Mouse (Mus musculus) cerebellum, adult 8-10 months (tissue): Measurements from ENCODE around the gene Apc2.
"Not testable (repeated sequence)": the region's sequence is repeated elsewhere in the genome, so short reads cannot be mapped to it uniquely, and the experiment has no call there.

Experiments used
- DNase-seq: peaks from one replicate; pipeline ENCODE4 v3.0.0; 2022

The Apc2 gene

DNA sequence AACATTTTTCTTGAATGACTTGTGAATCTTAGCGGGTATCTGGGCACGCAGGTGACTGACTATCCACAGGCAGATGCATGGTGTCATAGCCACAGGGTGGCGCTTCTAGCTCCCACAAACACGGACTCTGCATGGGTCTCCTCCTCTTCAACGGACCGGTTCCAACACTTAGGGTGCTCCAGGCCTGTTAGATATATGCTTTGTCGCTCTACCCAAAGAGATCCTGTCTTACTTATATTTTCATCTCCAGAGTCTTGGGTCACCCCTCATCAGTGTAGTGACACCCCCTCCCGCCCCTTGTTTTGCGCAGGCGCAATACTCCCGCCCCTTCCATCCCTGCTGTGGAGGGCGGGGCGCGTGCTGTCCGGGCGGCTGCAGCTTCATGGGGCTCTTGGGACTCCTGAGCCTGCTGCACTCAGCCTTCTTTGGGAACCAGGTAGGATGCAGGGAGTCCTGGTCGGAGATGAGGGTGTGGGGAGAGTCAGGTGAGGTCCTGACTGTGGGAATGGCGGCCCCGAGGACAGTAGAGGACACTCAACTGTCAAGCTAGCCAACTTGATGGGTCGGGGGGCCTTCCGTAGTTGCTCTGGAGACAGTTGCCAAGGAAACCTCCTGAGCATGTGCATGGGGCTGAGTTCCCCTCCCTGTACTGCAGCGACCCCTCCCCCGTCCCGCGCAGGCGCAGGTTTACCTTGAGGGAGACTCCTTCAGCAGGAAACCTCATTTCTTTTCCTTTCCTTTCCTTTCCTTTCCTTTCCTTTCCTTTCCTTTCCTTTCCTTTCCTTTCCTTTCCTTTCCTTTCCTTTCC lies at the start of gene Apc2:
TSS of gene Apc2 (plus strand) at position 360 of the 808 bp plus-strand sequence.
- DNase-seq, result peak; percentile 86

DNA sequence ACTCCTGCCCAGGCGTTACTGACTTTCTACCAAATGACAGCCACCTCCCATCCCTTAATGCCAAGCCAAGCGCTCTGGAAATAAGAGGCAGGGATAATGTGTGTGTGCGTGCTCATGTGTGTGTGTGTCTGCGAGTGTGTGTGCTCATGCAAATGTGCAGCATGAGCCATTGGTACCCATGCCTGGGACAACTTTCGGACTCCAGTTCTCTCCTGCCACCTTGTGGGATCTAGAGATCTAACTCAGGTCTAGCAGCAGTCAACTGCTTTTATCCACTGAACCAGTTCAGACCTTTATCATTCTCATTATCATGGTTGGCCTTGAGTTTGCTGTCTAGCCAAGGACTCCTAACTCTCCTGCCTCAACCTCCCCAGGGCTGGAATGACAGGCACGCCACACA lies 47.9 kb upstream of the Apc2 start:
- DNase-seq, result no peak

DNA sequence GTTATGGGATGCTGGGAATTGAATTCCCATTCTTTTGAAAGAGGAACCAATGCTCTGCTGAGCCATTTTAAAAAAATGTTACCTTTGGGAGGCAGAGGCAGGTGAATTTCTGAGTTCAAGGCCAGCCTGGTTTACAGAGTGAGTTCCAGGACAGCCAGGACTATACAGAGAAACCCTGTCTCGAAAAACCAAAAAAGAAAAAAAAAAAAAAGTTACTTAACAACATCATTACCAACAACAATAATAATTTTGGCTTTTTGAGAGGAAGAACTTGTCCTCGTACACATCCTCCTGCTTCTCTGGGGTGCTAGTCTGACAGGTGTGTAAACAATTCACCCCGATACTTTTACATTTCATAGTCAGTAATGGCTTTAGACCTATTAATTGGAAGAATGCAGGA lies 47.3 kb upstream of the Apc2 start:
- not testable (repeated sequence) for DNase-seq

DNA sequence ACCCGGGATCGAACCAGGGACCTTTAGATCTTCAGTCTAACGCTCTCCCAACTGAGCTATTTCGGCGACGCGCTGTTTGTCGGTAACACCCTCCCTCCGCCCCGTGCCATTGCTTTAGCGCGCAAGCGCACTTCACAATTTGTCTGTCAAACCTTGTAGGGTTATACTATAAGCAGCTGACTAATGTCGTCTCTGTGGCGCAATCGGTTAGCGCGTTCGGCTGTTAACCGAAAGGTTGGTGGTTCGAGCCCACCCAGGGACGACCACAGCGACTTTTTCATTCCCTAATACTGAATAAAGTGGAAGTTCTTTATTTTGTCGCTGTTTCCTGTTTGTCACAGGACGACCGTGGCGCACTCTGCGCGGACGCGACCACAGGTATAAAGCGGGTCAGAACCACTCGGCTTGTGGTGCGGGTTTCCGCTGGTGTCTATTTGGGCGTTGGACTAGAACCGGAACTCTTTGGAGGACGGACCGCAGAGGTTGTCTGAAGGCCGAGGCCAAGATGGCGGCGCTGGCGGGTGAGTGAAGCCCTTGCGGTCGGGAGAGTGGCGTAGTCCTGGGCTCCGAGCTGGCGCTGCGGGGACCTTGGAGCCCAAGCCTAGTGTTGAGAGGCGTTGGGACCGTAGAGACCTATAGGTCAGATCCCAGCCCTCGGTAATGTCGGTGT lies 46.7 kb upstream of the Apc2 start, which contains the start of gene Ndufs7:
TSS of gene Ndufs7 (plus strand) at position 151 of the 670 bp plus-strand sequence.
- peak; percentile 98 for DNase-seq

DNA sequence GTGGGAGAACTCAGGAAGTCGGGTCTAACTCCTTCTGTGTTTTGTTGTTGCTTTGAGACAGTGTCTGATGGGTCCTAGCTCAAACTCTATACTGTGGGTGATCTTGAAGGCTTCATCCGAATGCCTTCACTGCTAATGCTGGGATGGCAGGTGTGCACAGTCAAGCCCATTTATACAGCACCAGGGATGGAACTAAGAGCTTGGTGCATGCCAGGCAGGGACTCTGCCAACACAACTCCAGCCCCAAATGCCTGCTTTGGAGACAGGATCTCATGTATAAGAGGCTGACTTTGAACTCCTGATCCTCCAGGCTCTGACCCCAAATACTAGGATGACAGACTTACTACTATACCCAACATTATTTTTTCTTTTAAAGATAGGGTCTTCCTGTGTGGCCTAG lies 45.7 kb upstream of the Apc2 start:
- DNase-seq, result no peak

DNA sequence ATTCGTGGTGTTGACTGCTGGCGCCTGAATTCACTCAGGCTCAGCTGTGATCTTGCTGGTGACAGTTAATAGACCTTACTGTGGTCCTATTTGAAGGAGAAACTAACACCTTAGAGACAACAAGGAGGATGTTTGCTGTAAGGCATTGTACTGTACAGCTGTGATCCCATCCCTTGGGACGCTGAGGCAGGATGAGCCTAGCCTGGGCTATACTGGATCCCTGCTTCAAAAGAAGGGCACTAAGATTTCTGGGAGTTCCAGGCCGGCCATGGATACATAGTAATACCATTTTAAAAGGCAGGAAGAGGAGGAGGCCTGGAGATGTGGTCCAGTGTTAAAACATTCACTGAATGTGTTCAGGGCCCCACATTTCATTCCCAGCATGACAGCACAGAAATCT lies 45.2 kb upstream of the Apc2 start:
- no peak for DNase-seq

DNA sequence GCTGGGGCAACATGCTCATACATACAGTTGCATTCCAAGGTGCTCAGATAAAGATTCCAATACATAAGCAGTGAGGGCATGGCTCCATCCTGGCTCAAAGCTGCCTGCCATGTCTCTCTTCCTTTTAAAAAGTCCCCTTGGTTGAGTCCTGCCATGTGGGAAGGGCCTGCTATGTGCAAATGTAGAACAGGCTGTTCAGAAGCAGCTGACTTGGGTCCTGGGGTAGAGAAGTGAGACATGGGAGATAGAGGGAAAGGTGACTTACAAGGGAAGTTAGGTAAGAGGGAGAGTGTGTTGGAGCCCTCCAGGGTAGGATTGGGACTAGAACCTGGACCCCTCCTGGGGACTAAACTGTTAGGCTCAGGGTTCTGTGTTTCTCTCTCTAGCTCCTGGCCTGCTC lies 43.8 kb upstream of the Apc2 start:
- no peak for DNase-seq

DNA sequence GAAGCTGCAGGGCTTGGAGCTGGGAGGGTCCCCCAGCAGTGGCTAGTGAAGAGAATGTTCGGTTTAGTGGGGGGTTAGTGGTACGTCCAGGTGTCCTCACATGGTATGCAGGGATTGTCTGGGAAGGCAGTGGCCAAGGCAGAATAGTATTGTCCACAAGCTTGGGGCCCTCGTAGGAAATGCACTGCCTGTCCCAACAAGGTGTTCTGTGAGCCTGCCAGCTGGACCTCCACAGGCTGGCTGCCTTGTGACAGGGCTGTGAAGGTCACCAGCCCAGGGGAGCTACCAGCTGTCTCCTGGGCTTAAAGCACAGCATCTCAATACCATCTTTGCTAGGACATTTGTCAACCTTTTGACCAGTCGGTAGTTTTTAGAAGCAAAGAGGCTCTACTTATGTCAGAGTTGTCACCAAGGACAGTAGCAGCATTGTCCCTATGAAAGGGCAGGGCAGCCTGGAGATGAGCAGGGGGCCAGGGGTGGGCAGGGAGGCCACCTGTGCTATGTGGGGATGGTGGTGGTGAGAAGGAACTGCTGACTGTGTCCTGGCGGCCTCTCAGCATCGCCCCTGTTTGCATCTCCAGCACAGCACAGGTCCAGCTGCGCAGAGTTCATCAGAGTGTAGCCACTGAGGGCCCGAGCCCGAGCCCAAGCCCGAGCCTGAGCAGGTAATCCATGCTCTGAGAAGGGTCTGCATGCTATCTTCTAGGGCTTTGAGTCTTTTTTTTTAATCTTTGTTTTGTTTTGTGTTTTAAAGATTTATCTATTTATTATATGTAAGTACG lies 43.1 kb upstream of the Apc2 start:
- DNase-seq, result no peak

DNA sequence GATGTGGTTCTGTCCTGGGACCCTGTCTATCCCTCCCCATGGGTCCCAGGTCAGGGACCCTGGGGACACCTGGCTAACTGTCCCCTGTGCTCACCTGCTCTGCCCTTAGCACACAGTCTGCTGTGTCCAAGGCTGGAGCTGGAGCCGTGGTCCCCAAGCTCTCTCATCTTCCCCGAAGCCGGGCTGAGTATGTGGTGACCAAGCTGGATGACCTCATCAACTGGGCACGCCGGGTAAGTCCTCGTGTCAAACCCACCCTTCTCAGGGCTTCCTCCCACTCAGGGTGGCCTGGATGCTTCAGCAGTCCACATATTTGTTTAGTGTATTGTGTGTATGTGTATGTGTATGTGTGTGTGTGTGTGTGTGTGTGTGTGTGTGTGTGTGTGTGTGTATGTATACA lies 42.2 kb upstream of the Apc2 start:
- no peak for DNase-seq

DNA sequence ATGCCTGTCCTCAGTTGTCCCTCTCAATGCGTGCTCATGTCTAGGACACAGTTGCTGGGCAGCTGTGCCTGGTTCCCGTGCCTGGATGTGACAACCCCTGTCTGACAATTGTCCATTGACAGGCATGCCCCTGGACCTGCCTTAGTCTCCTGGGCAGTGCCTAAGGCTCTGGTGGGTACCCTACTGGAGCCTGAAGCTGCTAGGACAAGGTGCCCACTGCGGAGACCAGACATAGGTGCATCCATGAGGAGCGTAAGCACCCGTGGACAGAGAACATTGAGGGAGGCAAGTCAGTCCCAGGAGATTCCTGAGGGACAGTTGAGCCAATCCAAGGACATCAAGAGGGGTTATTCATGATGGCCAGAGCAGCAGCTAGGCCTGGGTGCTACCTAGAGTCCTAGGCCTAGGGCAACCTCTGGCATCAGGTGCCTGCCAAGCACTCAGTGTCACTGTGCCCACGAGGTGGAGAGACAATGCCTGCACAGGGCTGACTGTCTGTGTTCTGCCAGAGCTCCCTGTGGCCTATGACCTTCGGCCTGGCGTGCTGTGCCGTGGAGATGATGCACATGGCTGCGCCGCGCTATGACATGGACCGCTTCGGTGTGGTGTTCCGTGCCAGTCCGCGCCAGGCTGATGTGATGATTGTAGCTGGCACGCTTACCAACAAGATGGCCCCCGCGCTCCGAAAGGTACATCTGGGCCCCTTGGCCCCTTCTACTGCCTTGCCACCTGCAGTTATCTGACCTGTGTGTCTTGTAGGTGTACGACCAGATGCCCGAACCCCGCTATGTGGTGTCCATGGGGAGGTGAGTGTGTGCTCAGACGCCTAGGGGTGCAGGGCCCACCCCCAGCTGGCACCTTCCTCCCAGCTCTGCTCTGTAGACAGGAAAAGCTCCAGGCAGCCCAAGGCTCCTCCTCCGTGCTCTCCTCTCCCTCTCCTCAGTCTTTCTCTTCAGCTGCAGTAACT lies 41.2 kb upstream of the Apc2 start:
- no peak for DNase-seq

DNA sequence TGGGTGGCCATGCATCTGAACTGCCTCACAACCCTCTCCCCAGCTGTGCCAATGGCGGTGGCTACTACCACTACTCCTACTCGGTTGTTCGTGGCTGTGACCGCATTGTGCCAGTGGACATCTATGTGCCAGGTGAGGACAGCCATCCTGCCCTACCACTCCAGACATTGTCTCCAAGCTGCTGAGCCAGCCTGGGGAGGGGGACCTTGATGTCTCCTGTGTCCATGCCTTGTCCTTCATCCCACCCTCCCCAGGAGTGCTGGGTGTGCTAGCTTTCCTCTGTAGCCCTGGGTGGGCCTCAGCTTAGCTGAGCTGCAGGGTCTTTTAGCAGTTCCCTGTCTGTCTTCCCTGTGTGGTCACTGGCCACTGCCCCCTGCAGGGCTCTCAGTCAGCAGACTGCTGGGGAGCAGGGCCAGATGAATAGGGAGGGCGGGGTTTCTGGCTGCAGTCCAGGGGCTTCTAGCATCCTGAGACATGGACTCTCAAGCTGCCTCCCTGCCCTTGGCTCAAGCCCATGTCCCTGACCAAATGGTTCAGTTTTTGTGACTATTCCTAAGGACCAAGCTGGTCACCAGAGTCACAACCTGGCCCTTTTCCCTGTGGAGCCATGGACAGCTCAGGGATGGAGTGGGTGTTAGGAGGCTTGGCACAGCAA lies 39.8 kb upstream of the Apc2 start:
- DNase-seq, result no peak

DNA sequence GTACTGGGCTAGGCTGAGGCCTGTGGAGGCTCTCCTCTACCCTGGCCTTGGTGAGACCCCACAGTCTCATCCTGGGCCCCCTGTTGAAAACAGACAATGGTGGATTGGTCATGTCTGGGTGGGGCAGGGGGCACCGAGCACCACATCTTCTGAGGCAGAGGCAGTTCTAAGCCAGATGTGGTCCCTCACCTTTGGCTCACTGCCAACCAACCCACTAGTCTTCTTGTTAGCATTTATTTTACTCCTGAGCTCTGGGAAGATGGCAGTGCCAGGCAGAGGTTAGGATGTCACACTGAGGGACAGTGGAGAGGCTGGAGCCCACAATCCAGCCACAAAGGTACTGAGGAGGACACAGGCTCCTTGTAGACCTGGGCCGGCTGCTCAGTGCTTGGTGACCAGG lies 37.8 kb upstream of the Apc2 start:
- DNase-seq, result no peak

DNA sequence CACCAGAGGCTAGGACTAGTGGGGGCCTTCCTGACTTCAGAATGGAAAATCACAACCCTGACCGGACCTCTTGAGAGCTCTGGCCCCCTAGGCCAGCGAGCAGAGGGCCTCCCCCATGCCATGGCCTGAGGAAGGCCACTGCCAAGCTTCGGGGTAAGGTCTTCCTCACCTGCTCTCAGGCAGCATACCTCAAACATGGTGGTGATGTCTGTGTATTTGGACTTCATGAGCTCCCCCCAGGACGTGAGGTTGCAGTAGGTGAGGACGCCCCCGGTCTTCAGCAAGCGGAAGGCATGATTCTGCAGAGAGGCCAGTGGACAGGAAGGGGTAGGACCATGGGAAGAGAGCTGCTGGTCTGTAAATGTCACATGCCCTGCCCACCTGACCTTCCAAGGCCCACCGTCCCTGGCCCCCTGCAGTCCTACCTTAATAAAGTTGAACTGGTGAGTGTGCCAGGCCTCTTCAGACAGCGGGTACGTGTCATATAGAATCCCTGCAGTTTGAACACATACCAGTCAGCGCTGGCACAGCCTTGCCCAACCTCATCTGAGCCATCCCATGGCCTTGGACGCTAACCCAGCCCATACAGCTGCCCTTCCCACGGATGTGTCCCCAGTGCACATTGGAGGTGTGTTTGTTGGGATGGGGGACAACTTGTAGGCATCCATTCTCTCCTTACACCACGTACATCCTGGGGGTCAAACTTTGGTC lies 36.9 kb upstream of the Apc2 start:
- no peak for DNase-seq

DNA sequence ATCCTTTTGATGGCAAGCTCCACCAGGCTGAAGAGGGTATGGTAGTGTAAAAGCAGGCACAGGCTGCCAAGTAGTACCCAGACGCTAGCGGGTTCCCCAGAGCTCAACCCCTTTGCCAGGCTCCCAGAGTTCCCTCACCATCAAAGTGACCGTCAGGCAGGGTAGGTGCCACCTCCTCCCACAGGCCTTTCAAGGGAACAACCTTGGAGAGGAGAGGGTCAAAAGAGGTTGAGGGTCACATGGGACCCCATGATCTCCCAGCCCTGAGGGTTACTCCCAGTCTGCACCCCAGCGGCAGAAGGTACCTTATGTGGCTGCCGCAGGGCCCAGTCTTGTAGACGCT lies 36.3 kb upstream of the Apc2 start:
- no peak for DNase-seq

DNA sequence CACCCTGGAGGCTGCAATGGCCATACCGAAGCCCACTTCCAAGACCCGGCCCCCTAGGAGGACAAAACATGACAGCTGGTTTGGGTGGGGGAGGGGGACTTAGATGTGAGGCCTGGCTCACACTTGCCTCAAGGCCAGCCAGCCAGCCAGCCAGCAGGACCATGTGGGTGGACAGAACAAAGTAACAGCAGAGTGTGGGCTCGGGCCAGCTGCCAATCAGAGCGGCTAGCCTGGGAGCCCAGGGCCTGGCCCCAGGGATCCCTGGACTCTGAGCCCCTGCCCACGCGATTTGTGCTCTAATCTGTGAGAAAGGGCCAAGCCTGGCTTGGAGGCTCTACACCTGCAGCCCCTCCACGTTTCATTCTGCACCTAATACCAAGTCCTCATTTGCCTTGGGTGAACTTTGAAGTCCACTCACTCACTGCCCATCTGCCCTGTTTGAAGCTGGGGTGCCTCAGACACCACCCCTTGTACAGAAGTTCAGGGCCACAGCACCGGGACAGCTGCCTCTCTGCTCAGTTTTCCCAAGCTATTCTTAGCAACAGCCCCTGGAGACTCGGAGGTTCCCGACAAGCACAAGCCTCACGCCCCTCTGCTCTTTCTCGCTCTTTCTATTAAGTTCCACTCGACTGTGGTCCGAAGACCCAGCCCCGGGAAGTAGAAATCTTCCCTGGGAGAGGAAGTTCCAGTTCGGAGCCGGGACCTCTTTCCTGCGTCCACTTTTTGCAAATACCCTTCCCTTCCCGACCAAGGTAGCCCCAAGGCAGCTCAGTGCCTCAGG lies 35.7 kb upstream of the Apc2 start:
- DNase-seq, result peak; percentile 76

DNA sequence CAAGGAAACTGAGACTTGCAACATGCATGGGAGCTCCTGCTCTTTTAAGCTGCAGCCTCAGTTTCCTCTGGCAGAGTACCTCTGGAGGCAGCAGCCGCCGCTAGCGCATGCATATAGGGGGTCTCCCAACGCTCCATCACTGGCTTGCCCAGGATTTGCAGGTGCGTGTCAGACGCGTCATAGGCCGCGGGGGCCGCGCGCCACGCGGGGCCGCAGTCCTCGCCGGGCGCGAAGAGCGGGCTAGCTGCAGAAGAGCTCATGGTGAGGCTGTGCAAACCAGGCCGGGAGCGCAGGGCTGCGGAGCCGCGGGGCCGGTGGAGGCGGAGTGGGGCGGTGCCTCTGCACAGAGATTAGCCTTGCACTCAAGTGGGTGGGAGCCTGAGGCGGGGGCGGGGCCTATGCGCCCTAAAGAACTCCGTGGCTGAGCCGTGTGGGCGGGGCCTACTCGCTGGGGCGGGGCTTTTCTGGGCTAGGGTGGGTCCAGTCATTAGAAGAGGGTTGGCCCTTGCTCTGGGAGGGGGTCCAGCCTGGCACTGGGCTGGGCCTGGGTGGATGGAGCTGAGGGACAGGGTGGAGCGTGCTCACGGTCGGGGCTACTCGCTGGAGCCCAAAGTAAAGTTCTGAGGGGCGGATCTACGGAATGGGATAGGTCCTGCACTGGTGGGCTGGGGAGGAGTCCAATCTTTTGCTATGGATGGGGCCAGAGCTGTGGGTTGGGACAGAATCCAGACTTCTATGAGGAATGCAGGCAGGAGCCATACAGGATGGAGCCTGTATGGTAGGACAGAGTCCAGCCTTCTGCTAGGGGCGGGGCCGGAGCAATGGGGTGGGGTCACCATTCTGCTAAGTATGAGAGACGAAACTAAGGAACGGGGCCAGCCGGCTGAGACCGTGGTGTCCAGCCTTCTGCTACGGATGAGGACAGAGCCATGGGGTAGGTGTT lies 34.9 kb upstream of the Apc2 start, which contains the start of the genes Gamt and Dazap1:
TSS of gene Gamt (minus strand) at position 371 of the 943 bp plus-strand sequence.
TSS of gene Dazap1 (plus strand) at position 845 of the 943 bp plus-strand sequence.
- DNase-seq, result peak; percentile 92

DNA sequence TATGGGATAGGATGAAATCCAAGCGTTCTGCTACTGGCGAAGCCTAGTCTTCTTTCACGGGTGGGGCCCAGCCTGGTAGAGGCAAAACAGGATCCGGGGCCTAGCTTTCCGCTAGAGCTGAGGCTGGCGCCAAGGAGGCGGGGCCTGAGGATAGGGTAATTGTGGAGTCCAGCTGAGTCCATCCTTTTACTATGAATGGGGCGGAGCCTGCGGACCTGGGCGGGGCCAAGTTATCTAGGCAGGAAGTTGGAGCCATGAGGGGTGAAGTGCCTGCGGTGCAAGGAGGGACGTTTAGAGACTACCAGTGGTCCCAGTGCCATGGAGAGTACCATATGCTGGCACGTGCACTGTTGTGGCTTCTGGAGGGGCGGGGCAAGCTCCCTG lies 34.2 kb upstream of the Apc2 start:
- DNase-seq, result peak; percentile 87

DNA sequence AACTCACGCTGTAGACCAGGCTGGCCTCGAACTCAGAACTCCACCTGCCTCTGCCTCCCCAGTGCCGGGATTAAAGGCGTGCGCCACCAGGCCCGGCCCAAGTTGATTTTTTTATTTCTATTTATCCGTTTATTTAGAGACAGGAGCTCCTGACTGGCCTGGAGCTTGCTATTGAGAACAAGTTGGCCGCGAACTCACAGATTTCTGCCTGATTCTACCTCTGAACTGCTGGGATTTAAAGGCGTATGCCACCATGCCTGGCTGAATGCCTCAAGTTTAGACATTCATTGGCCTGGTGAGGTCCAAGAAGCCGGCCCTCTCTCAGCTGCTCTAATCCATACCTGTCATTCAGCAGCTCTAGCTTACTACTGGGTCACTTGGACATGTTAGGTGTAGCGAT lies 33.6 kb upstream of the Apc2 start:
- no peak for DNase-seq

DNA sequence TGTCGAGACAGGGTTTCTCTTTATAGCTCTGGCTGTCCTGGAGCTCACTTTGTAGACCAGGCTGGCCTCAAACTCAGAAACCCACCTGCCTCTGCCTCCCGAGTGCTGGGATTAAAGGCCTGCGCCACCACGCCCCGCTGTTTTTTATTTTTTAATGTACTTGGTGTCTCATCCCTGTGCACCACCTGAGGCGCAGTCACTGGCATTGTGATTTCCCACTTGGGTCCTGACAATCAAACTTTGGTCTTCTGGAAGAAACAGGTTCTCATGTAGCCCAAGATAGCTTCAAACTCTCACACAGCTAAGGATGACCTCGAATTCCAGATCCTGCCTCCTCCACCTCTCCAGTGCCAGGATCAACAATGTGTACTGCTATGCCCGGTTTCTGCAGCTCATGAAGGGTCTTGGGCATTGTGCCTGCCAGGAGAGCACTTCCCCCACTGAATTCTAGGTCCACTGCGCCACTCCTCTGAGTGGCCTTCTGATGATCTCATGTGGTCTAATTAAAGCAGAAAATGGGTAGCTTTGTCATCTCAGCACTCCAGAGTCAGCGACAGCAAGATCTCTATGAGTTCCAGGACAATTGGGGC lies 32.9 kb upstream of the Apc2 start:
- no peak for DNase-seq
